Mouse (Mus musculus) hindbrain, embryonic 11.5 days (tissue): ENCODE measurements around the gene Ints5. TPM values are rescaled to one million over a fixed set of nuclear protein-coding genes. Genes with fewer than 3 reads are reported as not detected.

Experiments used
- ATAC-seq: fragments of 200-750 bp; cut with Nextera tagmentation; 2 replicates; pipeline ENCODE4 v1.8.0; 2017; ENCODE audit warnings: mild to moderate bottlenecking, moderate TSS enrichment, moderate library complexity; ENCODE audit not compliant: low FRiP score
- DNase-seq: peaks from one replicate; pipeline ENCODE4 v3.0.0-alpha.2; 2015; ENCODE audit warnings: low spot score
- H3K27ac ChIP-seq: fragments of 300-500 bp; sonication (generic); 2 replicates; pipeline ENCODE4 v1.5.1; 2014; ENCODE audit warnings: mild to moderate bottlenecking, low read depth, low read length
- H3K27me3 ChIP-seq: fragments of 300-500 bp; sonication (generic); 2 replicates; pipeline ENCODE4 v1.6.1; 2014; ENCODE audit warnings: mild to moderate bottlenecking, low read length, moderate library complexity, mixed read lengths; ENCODE audit not compliant: control insufficient read depth, insufficient read depth
- H3K36me3 ChIP-seq: fragments of 300-500 bp; sonication (generic); 2 replicates; pipeline ENCODE4 v1.6.1; 2014; ENCODE audit warnings: mild to moderate bottlenecking, low read length, moderate library complexity, mixed read lengths; ENCODE audit not compliant: control insufficient read depth, insufficient read depth
- H3K4me1 ChIP-seq: fragments of 300-500 bp; sonication (generic); replicated peaks from 2 replicates; pipeline ENCODE4 v1.6.1; 2014; ENCODE audit warnings: low read length, mixed read lengths; ENCODE audit not compliant: control insufficient read depth, insufficient read depth
- H3K4me2 ChIP-seq: fragments of 300-500 bp; sonication (generic); replicated peaks from 2 replicates; pipeline ENCODE4 v1.6.1; 2014; ENCODE audit warnings: mild to moderate bottlenecking, low read depth, low read length
- H3K4me3 ChIP-seq: fragments of 300-500 bp; sonication (generic); 2 replicates; pipeline ENCODE4 v1.5.1; 2014; ENCODE audit warnings: low read depth, low read length
- H3K9ac ChIP-seq: fragments of 300-500 bp; sonication (generic); 2 replicates; pipeline ENCODE4 v1.6.1; 2014; ENCODE audit warnings: low read depth, low read length
- H3K9me3 ChIP-seq: fragments of 300-500 bp; sonication (generic); 2 replicates; pipeline ENCODE4 v1.6.1; 2016; ENCODE audit warnings: low read length; ENCODE audit not compliant: control insufficient read depth
- WGBS: fragments of 180-500 bp; shearing (Covaris S2); extraction: QIAGEN DNeasy Blood & Tissue Kit; methylation state at CpG from one replicate; pipeline ENCODE4 v1.1.7; 2014; 5-methylcytosine and 5-hydroxymethylcytosine counted together
- polyA plus RNA-seq: library from polyadenylated mRNA; unstranded; fragments of >200 nt; fragmentation: Nextera tagmentation; extraction: Ambion mirVana; gene quantifications from 2 replicates; pipeline ENCODE4 v1.2.1, GENCODE M21; 2014

Gene Ints5
- polyA plus RNA-seq, 1 experiment from 2014 or later, result 26.1 TPM

DNA sequence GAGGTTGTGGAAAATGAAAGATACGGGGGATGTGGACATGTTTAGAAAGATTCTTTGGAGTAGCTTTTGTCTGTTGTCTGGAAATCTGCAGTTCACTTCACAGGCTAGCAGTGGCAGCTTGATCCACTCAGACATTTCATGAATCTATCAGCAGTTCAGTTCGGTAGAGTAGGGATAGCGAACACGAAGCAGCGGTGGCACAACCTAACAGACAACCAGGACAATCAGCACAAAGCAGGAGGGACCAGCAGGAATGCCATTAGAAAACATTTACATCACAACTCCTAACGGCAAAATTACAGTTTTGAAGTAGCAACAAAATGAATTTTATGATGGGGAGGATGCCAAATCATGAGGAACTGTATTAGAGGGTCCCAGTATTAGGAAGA, 26.9 kb downstream of the Ints5 start:
- 72% methylated on average over 6 of the region's 6 CpGs for WGBS
- Histone ChIP-seq H3K27me3 (no peaks in the 10 kb centered on the region), H3K4me1 (no peaks in the 10 kb centered on the region; the same call in 1 of the 2 replicates), H3K9ac (peak overlapping the region; percentile 77), H3K27ac (0 out of 2 replicates have a peak overlapping the region, but pooled peaks have one; percentile 80), H3K4me3 (peak overlapping the region; percentile 84; the same call in 1 of the 2 replicates), H3K4me2 (peak overlapping the region; percentile 74), H3K9me3 (no peaks in the 10 kb centered on the region), H3K36me3 (peaks cover 6% of the 10 kb centered on the region; the same call in 1 of the 2 replicates)
- DNase-seq (no peak), ATAC-seq (no peak)

DNA sequence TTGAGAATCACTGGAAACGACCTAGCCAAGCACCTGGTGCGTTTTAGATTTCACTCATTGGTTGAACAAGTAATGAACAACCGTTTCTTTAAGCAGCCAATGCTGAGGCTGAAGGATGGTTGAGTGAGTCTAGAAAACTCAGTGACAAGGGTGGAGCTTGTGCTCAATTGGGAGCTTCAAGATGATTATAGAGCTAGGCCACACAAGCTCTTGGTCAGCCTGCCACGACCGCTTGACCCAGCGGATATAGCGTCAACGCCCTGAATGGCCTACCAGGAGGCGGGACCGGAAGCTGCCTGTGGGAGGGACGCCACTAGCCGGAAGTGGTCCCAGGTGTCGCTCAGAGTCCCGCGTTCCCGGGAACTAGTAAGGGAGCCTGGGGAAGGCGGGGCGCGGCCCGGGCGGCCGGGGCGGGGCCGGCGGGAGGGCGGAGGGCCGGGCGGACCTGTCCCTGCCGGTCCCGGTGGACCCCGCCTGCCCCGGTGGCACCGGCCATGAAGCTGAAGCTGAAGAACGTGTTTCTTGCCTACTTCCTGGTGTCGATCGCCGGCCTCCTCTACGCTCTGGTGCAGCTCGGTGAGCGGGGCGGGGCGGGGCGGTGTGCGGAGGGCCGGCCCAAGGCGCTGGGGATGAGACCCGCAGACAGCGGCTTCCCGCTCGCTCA, 27.4 kb downstream of the Ints5 start, which contains the start of gene B3gat3:
B3gat3 (plus strand) TSS at position 302 of the 664 bp plus-strand sequence.
- no peaks in the 10 kb centered on the region for H3K27me3 ChIP-seq
- no peaks in the 10 kb centered on the region; the same call in 1 of the 2 replicates for H3K4me1 ChIP-seq
- H3K9me3 ChIP-seq, result no peaks in the 10 kb centered on the region
- peak; percentile 95 for DNase-seq
- peak within 1 kb of the TSS; percentile 74 for H3K4me2 ChIP-seq
- peak within 1 kb of the TSS; percentile 84 for H3K4me3 ChIP-seq
- peak; percentile 98 for ATAC-seq
- H3K27ac ChIP-seq, result peak within 1 kb of the TSS; percentile 80
- WGBS, result 3% methylated on average over 41 of the region's 50 CpGs
- peak within 1 kb of the TSS; percentile 77 for H3K9ac ChIP-seq
- peaks cover 4% of the 10 kb centered on the region; the same call in 1 of the 2 replicates for H3K36me3 ChIP-seq

DNA sequence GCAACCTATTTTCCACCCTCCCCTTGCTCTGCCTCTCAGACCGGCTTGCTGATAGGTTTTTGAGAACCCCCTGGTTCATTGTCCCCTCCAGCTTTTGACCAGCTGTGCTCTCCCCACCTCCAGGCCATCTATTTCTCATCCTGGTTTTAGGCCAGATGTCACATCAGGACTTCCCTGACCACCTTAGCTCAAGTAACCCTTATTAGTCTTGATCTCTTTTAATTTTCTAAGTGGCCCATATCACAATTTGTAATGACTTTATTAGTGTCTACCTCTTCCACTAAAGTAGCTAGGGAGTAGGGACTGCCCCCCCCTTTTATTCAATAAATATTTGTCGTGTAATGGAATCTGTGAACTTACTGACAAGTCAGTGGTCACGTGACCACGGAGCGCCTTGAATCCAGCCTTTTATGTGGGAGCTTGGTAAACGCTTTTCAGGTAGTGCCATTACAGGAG, 28.1 kb downstream of the Ints5 start:
- peak overlapping the region; percentile 77 for H3K9ac ChIP-seq
- DNase-seq (peak; percentile 52), ATAC-seq (peak; percentile 47; the same call in 1 of the 2 replicates)
- peak overlapping the region; percentile 74 for H3K4me2 ChIP-seq
- H3K9me3 ChIP-seq, result no peaks in the 10 kb centered on the region
- 2% methylated on average over 6 of the region's 6 CpGs for WGBS
- peak overlapping the region; percentile 80; the same call in 1 of the 2 replicates for H3K27ac ChIP-seq
- no peaks in the 10 kb centered on the region; the same call in 1 of the 2 replicates for H3K4me1 ChIP-seq
- peaks cover 4% of the 10 kb centered on the region; the same call in 1 of the 2 replicates for H3K36me3 ChIP-seq
- H3K27me3 ChIP-seq, result no peaks in the 10 kb centered on the region
- peak overlapping the region; percentile 84 for H3K4me3 ChIP-seq

DNA sequence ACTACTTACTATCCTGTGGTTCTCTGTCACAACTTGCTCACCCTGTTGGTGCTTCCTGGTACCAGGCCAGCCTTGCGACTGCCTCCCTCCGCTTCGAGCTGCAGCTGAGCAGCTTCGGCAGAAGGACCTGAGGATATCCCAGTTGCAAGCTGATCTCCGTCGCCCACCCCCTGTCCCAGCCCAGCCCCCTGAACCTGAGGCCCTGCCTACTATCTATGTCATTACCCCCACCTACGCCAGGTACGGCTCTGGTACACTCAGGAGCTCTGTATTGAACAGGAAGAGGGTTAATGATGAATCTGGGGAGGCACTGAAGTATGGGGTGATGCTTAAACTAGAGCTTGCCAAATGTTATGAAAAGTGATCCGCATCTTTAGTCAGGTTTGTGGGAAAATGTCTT, 28.9 kb downstream of the Ints5 start:
- peak overlapping the region; percentile 74 for H3K4me2 ChIP-seq
- DNase-seq (no peak), ATAC-seq (no peak)
- H3K27me3 ChIP-seq, result no peaks in the 10 kb centered on the region
- no peaks in the 10 kb centered on the region for H3K9me3 ChIP-seq
- H3K36me3 ChIP-seq, result no peaks in the 10 kb centered on the region
- 0 out of 2 replicates have a peak overlapping the region, but pooled peaks have one; percentile 4 for H3K9ac ChIP-seq
- 73% methylated on average over 9 of the region's 9 CpGs for WGBS
- no peaks in the 10 kb centered on the region; the same call in 1 of the 2 replicates for H3K4me1 ChIP-seq
- H3K27ac ChIP-seq, result no peak overlapping the region
- no peak overlapping the region for H3K4me3 ChIP-seq

DNA sequence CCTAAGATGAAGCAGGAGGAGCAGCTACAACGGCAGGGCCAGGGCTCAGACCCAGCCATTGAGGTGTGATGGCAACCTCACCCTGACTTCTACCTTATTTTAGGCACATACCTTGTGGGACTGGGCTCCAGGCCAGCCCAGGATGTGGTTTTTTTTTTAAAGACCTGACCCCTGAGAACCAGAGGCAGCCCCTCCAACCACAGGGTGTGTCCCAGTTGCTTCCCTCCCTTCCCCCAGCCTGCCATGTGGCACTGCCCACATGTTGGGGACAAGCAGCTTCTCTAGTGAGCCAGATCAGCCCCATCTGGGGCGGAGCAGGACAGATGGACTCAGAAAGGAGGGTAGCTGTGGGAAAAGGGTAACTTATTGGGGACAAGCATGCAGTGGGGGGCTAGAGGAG, 34.0 kb downstream of the Ints5 start:
- DNase-seq (no peak), ATAC-seq (no peak)
- no peaks in the 10 kb centered on the region for H3K36me3 ChIP-seq
- H3K4me3 ChIP-seq, result no peak overlapping the region
- no peaks in the 10 kb centered on the region for H3K4me1 ChIP-seq
- H3K27ac ChIP-seq, result no peak overlapping the region
- H3K4me2 ChIP-seq, result no peak overlapping the region
- H3K27me3 ChIP-seq, result no peaks in the 10 kb centered on the region
- H3K9me3 ChIP-seq, result no peaks in the 10 kb centered on the region
- H3K9ac ChIP-seq, result no peak overlapping the region
- WGBS, result 82% methylated on average over 2 of the region's 2 CpGs

DNA sequence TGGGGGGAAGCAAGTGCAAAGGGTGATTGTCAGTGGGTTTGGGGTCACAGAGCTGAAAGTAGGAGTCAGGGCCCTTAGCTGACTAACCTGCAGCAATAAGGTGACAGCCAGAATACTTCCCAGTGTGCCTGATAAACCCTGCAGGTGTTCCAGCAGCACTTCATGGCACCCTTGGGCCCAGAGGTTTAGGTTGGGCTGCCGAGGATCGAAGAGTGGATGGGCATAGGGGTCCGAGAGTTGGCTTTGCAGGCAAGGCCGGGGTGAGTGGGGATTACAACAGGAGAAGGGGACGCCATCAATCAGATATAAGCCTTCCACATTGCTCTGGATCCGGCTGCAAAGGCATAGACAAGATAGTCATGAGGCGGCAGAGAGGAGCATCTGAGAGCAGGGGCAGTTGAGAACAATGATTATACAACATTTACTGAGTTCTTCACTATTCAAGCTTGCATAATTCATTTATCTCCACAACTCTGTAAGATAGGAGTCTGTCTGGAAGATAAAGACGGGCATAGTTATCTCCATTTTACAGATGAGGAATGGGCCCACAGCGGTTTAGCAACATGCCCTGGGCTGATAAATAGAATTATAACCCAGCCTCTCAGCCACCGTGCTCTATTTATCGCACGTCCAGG, 35.2 kb downstream of the Ints5 start:
- no peaks in the 10 kb centered on the region for H3K4me1 ChIP-seq
- H3K27ac ChIP-seq, result no peak overlapping the region
- no peak for DNase-seq
- H3K27me3 ChIP-seq, result no peaks in the 10 kb centered on the region
- no peaks in the 10 kb centered on the region for H3K9me3 ChIP-seq
- no peak overlapping the region for H3K4me3 ChIP-seq
- no peaks in the 10 kb centered on the region for H3K36me3 ChIP-seq
- ATAC-seq, result no peak
- no peak overlapping the region for H3K9ac ChIP-seq
- WGBS, result 90% methylated on average over 12 of the region's 12 CpGs
- H3K4me2 ChIP-seq, result no peak overlapping the region

DNA sequence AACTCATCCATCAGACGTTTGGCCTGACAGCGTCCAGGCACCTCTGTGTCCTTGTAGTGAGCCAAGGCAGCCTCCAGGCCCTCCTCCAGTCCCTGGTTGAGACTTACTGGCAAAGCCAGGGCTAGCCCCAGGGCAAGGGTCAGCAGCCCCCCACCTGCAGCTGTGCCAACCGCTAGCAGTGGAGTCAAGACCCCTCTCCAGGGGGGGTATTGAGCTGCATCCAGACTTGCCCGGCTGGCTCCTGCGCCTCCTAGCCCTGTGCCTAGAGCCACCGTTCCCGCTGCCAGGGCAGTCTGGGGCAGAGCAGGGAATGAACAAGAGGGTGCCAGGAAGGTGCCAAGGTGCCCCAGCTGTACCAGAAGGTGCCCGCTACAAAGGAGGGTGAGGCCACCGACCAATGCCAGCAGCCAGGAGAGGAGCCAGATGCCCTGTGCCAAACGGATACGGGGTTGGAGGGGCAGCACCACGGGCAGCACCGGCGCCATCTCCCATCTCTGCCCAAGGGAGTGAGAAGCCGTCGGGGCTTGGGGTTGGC, 36.0 kb downstream of the Ints5 start:
- H3K4me3 ChIP-seq, result peak overlapping the region; percentile 48
- no peaks in the 10 kb centered on the region for H3K27me3 ChIP-seq
- peak overlapping the region; percentile 64; the same call in 1 of the 2 replicates for H3K9ac ChIP-seq
- peak; percentile 34 for ATAC-seq
- DNase-seq, result no peak
- WGBS, result 16% methylated on average over 16 of the region's 16 CpGs
- no peak overlapping the region for H3K27ac ChIP-seq
- H3K4me2 ChIP-seq, result peak overlapping the region; percentile 70
- no peaks in the 10 kb centered on the region for H3K9me3 ChIP-seq
- H3K36me3 ChIP-seq, result no peaks in the 10 kb centered on the region
- no peaks in the 10 kb centered on the region for H3K4me1 ChIP-seq

DNA sequence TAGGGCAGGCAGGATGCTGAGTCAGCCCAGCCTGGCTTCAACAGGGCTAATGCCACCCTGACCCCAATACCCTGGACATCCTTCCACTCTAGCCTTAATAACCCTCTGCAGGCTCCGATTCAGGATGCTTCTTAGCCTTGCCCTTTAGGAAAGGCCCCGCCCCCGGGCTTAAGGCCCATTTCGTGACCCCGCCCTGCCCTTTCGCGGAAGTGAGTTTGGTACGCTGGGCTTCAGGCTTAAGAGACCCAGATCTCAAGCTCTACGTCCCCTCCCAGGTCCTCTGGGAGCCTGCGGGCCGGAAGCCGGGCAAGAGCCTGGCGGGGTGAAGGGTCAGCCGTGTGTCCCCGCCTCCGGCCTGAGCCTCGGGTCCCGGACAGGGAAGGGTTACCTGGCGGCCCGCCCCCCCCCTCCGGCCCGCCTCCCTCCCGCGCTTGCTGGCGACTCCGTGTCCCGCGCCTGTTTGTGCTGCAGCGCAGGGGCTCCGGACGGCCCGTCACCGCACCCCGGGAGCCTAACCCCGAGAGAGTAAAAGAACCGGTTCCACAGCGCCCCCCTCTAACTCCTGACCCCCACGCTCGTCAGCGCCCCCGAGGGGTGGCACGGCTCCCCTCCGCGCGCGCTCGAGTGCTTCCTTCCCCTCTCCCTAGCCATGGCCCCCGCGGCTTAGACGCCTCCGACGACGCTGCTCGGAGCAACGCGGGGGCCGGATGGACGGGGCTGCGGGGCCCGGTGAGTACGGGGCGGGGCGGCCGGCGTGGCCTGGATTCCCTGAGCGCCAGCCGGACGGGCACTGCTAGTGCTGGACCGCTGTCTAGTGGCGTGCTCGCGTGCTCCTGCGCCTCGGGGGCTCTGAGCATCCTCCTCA, 36.7 kb downstream of the Ints5 start, which contains the start of the genes Rom1 and Eml3:
Rom1 (minus strand) TSS at position 133 of the 865 bp plus-strand sequence.
Eml3 (plus strand) TSS at position 329 of the 865 bp plus-strand sequence.
- H3K4me2 ChIP-seq, result peak within 1 kb of the TSS; percentile 70
- H3K9me3 ChIP-seq, result no peaks in the 10 kb centered on the region
- no peaks in the 10 kb centered on the region for H3K27me3 ChIP-seq
- no peaks in the 10 kb centered on the region for H3K36me3 ChIP-seq
- H3K27ac ChIP-seq, result no peak within 1 kb of the TSS; the same call in 1 of the 2 replicates
- peak within 1 kb of the TSS; percentile 64 for H3K9ac ChIP-seq
- ATAC-seq, result peak; percentile 82
- WGBS, result under 1% methylated on average over 44 of the region's 74 CpGs
- H3K4me3 ChIP-seq, result peak within 1 kb of the TSS; percentile 48
- peak; percentile 76 for DNase-seq
- no peaks in the 10 kb centered on the region for H3K4me1 ChIP-seq
